Mouse (Mus musculus) gastrocnemius, postnatal 14 days (tissue): ENCODE data around the gene Camkmt. TPM values are rescaled to one million over a fixed set of nuclear protein-coding genes. Genes with fewer than 3 reads are reported as not detected.

Experiments
- DNase-seq: peaks from one replicate; pipeline ENCODE4 v3.0.0; 2021; ENCODE audit warnings: mixed read lengths
- intact Hi-C: fragments of 180-260 bp; cut with DNase I; formaldehyde crosslinking; loops from one replicate; pipeline ENCODE4 v1.15.1; 2025; ENCODE audit warnings: low total_unique reads
- total RNA-seq, 2 experiments: library from RNA; stranded (reverse); gene quantifications; 2 replicates each; pipeline ENCODE4 v1.2.3; 2021

The Camkmt gene
- total RNA-seq, 2 experiments from 2014 or later: 1.5 to 1.7 TPM

- no peak for DNase-seq
- intact Hi-C loops: no loop called here
Observed at GRCm38 (mm10) chr17:85393891-85394321, 303.6 kb downstream of the Camkmt start.

DNA sequence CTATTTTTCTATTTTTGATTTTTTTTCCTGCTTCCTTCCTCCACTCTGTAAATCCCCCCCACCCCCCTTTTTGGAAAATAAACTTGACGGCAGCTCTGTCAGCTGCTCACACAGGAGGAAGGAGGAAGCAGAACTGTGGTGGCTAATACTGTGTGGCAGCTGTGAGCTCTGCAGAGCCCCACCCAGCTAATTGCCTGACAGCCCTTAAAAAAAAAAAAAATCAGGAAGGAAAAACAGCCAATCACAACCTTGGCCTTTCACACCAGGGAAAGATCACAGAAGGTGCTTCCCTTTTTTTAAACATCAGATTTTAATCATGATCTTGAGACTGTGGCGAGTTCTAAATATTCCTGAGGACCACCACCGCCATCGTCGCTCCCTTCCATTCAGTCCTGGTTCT lies 305.1 kb downstream of the Camkmt start:
- intact Hi-C loops: no loop called here
- DNase-seq: no peak

- intact Hi-C loops: no loop called here
- DNase-seq: no peak
Observed at GRCm38 (mm10) chr17:85400751-85401150, 310.4 kb downstream of the Camkmt start.

DNA sequence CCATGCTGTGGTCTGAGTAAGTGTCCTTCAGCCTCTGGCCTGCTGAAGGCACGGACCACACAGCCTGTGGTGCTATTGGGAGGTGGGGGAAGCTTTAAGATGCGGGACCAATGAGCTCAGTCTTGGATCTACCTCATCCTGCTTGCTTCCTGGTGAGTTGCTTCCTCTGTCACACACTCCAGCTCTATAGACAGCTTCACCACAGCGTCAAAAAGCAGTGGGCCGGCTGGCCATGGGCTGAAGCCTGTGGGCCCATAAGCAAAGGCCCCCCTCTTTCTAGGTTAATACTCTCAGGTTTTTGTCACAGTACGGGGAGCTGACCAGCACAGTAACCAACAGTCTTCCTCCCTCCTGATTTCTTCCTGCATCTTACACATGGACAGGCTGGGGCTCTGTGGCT lies 314.8 kb downstream of the Camkmt start:
- no peak for DNase-seq
- intact Hi-C loops: no loop called here

DNA sequence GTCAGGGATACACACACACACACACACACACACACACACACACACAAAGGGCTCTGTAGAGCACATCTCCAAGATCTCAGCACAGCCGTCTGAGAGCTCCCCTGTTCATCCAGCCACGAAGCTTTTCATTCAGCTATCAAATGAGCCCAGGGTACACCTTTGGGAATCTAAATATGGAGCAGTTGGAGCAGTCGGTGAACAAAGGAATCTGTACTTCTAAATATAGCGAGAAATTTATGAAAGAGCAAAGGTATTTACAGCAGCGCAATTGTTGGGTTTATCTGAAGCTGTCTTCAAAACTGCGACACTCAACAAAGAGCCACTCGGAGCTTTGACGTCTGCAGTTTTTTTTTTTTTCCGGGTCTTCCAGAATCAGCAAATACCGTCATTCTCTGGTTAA lies 315.8 kb downstream of the Camkmt start:
- no peak for DNase-seq
- intact Hi-C loops: no loop called here

GRCm38 (mm10) chr17:85428831-85429230 lies 338.5 kb downstream of the Camkmt start:
- peak; percentile 19 for DNase-seq
- intact Hi-C loops: no loop called here

GRCm38 (mm10) chr17:85432923-85433322 lies 342.6 kb downstream of the Camkmt start:
- intact Hi-C loops: no loop called here

DNA sequence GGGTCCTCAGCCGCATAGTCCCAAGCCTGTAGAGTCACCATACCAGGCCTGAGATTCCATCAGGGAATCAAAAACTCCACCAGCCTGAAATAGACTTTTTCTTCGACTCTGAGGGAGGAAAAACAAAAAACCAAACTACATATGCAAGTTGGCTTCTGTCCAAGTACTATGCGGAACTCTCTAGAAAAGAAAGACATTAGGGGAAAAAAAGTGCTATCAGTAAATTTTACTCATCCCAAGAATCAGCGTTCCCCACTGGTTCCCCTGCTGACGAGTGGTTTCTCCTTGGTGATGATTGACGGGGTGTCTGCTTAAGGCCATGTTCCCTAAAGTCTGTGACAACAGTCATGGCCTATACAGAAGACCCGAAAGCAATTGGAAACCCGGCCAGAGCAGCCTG lies 352.7 kb downstream of the Camkmt start:
- intact Hi-C loops: no loop called here
- no peak for DNase-seq

More at GRCm38 (mm10) chr17:85432923-85433322, 342.6 kb downstream of the Camkmt start:
- DNase-seq: no peak

DNA sequence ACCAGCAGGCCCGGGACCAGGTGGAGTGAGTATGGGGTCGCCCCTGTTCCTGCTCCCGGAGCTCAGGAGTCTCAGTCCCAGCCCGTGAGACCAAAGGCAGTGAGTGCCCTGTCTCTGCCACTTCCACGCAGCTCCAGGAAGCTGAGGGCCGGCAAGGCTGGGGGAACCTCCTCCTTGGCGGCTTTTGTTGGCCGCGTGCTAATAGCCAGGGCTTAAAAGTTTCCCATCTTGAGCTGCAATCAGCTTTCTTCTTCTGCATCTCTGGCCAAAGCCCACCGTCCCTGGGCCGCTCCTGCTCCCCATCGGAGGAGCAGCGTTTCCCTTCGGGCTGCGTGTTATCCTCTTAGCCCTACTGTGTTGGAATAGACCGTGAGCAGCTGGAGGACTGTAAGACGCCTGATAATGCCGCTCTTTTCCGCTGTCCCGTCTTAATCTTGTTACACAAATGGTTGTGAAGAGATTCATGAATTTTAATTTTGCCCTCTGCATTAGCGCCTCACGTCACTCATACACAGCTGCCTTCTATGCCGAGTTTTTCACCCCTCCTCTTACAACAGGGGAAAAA lies 364.1 kb downstream of the Camkmt start:
- intact Hi-C loops: no loop called here
- DNase-seq: no peak

DNA sequence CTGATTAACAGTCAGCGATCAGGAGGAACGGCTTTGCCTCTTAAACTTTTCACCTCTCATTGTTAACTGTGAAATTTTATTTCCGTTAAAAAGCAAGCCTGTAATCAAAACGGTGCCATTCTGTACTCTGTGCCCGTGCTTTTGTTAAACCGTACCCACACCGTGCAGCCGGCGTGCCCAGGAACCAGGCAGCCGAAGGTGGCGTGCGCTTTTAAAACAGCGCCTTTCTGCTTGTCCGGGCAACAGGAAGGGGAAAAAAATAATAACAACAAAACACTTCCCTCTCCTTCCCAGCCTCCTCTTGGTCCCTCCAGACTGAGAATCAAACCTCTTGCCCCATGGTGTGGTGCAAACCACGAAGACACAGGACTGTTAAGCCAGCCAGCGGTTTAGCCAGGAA lies 364.7 kb downstream of the Camkmt start:
- no peak for DNase-seq
- intact Hi-C loops: no loop called here

DNA sequence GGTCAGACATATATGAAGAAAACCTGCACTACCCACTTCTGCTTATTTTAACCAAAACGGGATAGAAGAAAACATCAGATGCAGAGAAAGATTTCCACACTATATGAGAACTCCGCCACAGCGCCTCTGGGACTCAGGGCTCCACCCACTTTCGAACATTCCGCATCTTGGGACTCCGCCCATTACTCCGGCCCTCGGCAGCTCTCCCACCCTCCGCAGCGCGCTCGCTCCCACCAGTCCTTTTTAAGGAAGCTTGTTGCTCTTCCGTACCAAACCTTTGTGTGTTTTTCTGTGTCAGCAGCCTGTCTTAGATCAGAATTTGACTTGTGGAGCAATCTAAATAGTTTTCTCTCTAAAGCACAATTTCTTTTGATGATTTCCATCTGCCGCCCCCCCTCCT lies 367.7 kb downstream of the Camkmt start:
- intact Hi-C loops: no loop called here
- DNase-seq: no peak

DNA sequence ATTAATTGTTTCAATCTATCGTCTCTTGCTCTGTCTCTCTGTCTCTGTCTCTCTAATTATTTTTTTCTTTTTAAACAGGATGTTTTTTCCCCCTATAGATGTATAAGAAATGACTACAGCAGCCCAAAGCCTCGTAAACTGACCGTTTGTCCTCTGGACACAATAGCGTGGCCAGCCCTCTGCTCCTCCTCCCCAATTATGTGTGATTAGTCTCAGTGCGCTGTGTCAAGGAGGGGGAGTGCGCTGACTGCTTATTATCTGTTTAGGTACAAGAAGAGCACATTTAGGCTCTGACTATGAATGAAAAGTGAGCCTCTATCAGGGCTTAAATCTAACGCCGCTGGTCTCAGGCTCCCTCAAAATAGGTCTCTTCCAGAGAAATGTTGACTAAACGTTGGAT lies 368.2 kb downstream of the Camkmt start:
- no peak for DNase-seq
- intact Hi-C loops: no loop called here

DNA sequence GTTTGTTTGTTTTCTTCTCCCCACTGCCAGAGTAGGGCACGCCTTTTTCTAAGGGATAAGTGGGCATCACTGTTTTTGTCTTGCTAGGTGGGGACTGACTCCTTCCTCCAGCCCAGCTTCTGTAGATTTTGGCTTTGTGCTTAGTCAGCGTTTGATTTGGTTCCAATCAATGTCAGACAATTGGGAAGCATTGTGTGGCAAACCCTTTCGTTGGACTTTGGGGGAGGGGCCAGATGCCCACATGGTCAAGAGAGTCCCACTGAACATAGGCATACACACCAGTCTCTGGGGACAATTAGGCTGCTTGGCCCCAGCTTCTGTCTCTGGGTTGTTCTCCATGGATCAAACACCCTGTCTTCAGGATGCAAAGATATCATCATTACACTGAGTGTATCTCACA lies 371.2 kb downstream of the Camkmt start:
- intact Hi-C loops: no loop called here
- DNase-seq: no peak

- intact Hi-C loops: no loop called here
- no peak for DNase-seq
Observed at GRCm38 (mm10) chr17:85463497-85464392, 373.4 kb downstream of the Camkmt start.

DNA sequence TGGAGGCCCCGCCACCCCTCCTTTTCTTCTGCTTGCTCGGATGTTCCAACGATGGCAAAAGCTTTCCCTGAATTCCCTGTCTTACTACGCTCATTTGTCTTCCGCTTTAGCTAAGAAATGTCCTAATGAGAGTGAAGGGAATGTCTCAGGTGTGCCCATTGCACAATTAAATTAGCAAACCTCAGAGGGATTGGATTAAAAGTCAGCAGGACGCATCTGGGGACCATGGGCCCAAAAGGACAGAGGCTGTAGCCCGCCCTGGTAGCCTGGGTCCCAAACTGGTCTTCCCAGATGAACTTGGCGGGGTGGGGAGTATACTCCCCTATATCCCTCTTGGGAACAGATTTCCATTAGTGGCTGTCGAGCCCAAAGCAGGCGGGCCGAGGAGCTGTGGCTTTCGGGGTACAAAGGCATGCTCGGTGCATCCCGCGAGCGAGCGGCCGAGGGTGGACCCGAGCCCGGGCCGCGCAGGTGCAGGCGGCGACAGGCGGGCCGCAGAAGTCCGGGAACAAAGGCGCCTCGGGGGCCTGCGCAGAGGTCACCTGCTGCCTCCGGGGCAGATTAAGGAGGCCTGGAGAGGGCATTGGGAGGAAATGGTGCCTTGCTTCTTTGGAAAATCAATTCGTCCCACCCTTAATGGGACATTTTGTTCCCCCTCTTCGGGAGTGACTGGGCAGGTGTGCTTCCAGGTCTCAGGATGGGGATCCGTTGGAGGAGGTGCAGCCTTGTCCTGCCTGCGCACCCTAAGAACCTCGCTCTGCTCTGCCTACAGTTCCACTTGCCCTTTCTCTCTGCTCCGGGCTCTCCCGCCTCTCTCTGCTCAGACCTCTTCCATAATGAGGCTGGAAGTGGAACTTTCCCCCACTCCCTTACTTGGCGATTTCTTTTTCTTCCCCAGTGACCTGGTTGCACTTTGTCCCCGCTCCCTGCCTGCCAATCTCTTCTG lies 374.4 kb downstream of the Camkmt start:
- no peak for DNase-seq
- intact Hi-C loops: no loop called here

DNA sequence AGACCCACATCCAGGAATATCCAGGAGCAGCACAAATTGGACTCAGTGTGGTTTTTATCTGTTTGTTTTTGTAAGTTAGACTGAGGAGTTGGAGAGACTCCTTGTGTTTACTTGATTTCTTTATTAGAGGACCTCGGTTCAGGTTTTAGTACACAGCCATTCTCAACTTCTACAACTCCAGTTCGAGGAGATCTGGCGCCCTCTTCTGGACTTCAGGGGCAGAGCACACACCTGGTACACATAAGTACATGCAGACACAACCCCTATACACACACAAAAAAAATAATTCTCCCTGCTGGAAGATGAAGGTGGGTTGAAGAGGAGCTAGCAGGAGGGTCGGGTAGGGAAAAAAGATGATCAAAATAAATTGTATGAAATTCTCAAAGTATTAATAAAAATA lies 379.4 kb downstream of the Camkmt start:
- intact Hi-C loops: no loop called here
- DNase-seq: no peak

DNA sequence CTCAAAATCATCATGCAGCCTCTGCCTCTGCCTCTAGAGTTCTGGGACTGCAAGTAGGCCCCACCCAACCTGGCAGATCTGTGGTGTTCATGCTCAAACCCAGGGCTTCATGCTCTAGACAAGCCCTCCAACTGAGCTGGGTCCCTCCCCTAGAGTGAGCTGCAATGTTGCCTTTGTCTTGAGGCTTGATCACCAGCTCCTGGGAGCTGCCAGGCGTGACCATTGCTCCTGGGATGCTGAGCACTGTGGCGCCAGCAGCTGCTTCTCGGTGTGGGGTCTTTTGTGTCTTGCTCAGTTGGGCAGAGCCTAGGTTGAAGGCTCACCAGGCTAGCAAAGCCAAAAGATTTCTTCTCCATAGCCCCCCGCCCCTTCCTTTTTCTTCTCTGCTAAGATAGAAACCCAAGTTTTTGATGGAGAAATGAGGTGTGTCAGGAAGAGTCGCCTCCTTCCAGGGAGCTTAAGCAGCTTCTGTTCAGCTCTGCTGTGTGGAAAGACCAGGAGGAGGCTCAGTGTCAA lies 382.4 kb downstream of the Camkmt start:
- intact Hi-C loops: no loop called here
- DNase-seq: no peak

DNA sequence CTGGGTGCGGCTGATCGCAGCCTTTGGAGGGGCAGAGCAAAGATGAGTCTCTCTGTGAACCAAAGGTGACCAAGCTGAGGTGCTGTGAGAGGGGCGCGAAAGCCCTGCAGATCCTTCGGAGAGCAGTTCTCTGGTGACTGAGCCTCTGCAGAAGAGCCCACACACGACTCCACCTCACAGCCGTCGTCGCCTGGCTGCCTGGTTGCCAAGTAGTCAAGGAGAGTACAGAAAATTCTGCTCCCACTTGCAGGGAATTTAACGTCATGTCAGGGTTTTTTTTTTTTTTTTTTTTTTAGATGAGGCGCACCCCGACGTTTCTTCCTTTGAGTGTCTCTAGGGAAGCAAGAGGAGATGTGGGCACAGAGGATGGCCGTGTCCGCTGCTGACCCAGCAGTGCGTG lies 382.9 kb downstream of the Camkmt start:
- intact Hi-C loops: no loop called here
- no peak for DNase-seq

DNA sequence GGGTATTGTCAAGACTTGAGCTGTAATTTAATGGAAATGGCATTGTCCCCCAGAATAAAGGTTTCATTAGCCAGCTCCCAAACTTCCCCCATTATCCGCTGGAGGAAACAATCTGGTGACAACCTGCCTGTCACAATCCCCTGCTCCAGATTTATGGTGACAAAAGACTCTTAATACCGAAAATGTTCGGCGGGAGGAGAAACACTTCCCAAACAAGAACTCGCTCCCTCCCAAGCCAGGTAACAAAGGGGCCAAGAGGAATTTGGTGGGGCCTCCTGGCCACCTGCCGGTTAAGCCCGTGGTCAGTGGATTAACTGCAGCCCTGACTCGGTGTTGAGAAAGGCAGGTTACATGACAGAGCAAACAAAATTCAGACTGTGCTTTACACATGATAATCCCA lies 383.5 kb downstream of the Camkmt start:
- intact Hi-C loops: no loop called here
- DNase-seq: no peak

GRCm38 (mm10) chr17:85481241-85481640 lies 390.9 kb downstream of the Camkmt start:
- intact Hi-C loops: no loop called here
- no peak for DNase-seq
